Mouse (Mus musculus): ENCODE measurements at regions not wholly inside any gene's neighbourhood (a gene's known extent, or its start where the extent isn't known, plus 50 kb on each side); places are given as distances from the start of the nearest gene placed in this dataset.

GRCm38 (mm10) chr2:92664939-92665338, 65.4 kb downstream of the Chst1 start:
- peak; percentile 78 for DNase-seq (ENCODE audit: low read depth, low spot score)

GRCm38 (mm10) chr2:92667192-92667591, 67.7 kb downstream of the Chst1 start:
- peak; percentile 81 for DNase-seq (ENCODE audit: low read depth, low spot score)

GRCm38 (mm10) chr2:92667756-92668155, 68.2 kb downstream of the Chst1 start:
- DNase-seq (ENCODE audit: low read depth, low spot score) = peak; percentile 75

- peak; percentile 90 for DNase-seq (ENCODE audit: low read depth, low spot score)
Measured at GRCm38 (mm10) chr2:92669431-92670081, 70.0 kb downstream of the Chst1 start.

- peak; percentile 75 for DNase-seq (ENCODE audit: low read depth, low spot score)
Measured at GRCm38 (mm10) chr2:92671586-92671985, 72.1 kb downstream of the Chst1 start.

GRCm38 (mm10) chr2:92672106-92672505, 72.6 kb downstream of the Chst1 start:
- DNase-seq (ENCODE audit: low read depth, low spot score) = no peak

GRCm38 (mm10) chr2:92673064-92673813, 73.7 kb downstream of the Chst1 start:
- no peak for DNase-seq (ENCODE audit: low read depth, low spot score)

- DNase-seq (ENCODE audit: low read depth, low spot score) = no peak
Measured at GRCm38 (mm10) chr2:92673931-92674330, 74.4 kb downstream of the Chst1 start.

GRCm38 (mm10) chr2:92675247-92675646, 75.7 kb downstream of the Chst1 start:
- DNase-seq (ENCODE audit: low read depth, low spot score) = no peak

GRCm38 (mm10) chr2:92678276-92678930, 78.9 kb downstream of the Chst1 start:
- DNase-seq (ENCODE audit: low read depth, low spot score) = no peak

GRCm38 (mm10) chr2:92678999-92679704, 79.6 kb downstream of the Chst1 start:
- DNase-seq (ENCODE audit: low read depth, low spot score) = peak; percentile 58

GRCm38 (mm10) chr2:92682256-92682655, 82.7 kb downstream of the Chst1 start:
- DNase-seq (ENCODE audit: low read depth, low spot score) = no peak

GRCm38 (mm10) chr2:92687702-92688101, 88.2 kb downstream of the Chst1 start:
- DNase-seq (ENCODE audit: low read depth, low spot score) = no peak

- peak; percentile 34 for DNase-seq (ENCODE audit: low read depth, low spot score)
Measured at GRCm38 (mm10) chr2:92689203-92689602, 89.7 kb downstream of the Chst1 start.

- DNase-seq (ENCODE audit: low read depth, low spot score) = no peak
Measured at GRCm38 (mm10) chr2:92690304-92690703, 90.8 kb downstream of the Chst1 start.

- peak; percentile 91 for DNase-seq (ENCODE audit: low read depth, low spot score)
Measured at GRCm38 (mm10) chr2:92691438-92691837, 91.9 kb downstream of the Chst1 start.

- DNase-seq (ENCODE audit: low read depth, low spot score) = peak; percentile 80
Measured at GRCm38 (mm10) chr2:92692623-92693022, 93.1 kb downstream of the Chst1 start.

- no peak for DNase-seq (ENCODE audit: low read depth, low spot score)
Measured at GRCm38 (mm10) chr2:92693024-92693423, 93.5 kb downstream of the Chst1 start.

- no peak for DNase-seq (ENCODE audit: low read depth, low spot score)
Measured at GRCm38 (mm10) chr2:92694797-92695196, 95.3 kb downstream of the Chst1 start.

- DNase-seq (ENCODE audit: low read depth, low spot score) = no peak
Measured at GRCm38 (mm10) chr2:92695869-92696268, 96.4 kb downstream of the Chst1 start.

GRCm38 (mm10) chr2:92697721-92698120, 98.2 kb downstream of the Chst1 start:
- no peak for DNase-seq (ENCODE audit: low read depth, low spot score)

GRCm38 (mm10) chr2:92699360-92699759, 99.9 kb downstream of the Chst1 start:
- no peak for DNase-seq (ENCODE audit: low read depth, low spot score)
